In genomic region chr13:103422997-103423396, GRCm38 (mm10) we compare ENCODE assay signal across 29 mouse cellular contexts.
"Had no signal": no experiment of that assay in that cellular context is flagged by ENCODE, and none has a peak within 500 bp of the region (broad histone marks: within the 10 kb centered on the region; RNA-seq: fewer than 3 reads in every experiment).

No protein-coding gene starts in this region.

- ATAC-seq: liver, embryonic 12.5 days; liver, postnatal 0 days; lung, postnatal 0 days; midbrain, embryonic 13.5 days; midbrain, embryonic 15.5 days; midbrain, embryonic 16.5 days had no signal

- H3K4me1 ChIP-seq: limb, embryonic 10.5 days; liver, embryonic 12.5 days; liver, embryonic 13.5 days; liver, embryonic 15.5 days; lung, embryonic 15.5 days; megakaryocyte, embryonic 14.5 days; midbrain, embryonic 10.5 days; midbrain, embryonic 12.5 days; midbrain, embryonic 13.5 days; midbrain, embryonic 15.5 days; neural tube, embryonic 12.5 days had no signal

- H3K9ac ChIP-seq: limb, embryonic 12.5 days; limb, embryonic 13.5 days; limb, embryonic 15.5 days; liver, embryonic 12.5 days; liver, embryonic 13.5 days; liver, embryonic 14.5 days; liver, embryonic 15.5 days; liver, postnatal 0 days; lung, embryonic 14.5 days; lung, embryonic 15.5 days; midbrain, embryonic 12.5 days; midbrain, embryonic 13.5 days; midbrain, embryonic 15.5 days; neural tube, embryonic 12.5 days had no signal

- H3K36me3 ChIP-seq: limb, embryonic 10.5 days; limb, embryonic 12.5 days; limb, embryonic 13.5 days; limb, embryonic 15.5 days; liver, embryonic 12.5 days; liver, embryonic 13.5 days; liver, embryonic 15.5 days; lung, embryonic 15.5 days; midbrain, embryonic 10.5 days; midbrain, embryonic 12.5 days; midbrain, embryonic 13.5 days; midbrain, embryonic 15.5 days; neural tube, embryonic 12.5 days had no signal

- H3K9me3 ChIP-seq: limb, embryonic 10.5 days; limb, embryonic 12.5 days; limb, embryonic 13.5 days; limb, embryonic 15.5 days; liver, embryonic 12.5 days; liver, embryonic 13.5 days; liver, embryonic 15.5 days; lung, embryonic 15.5 days; midbrain, embryonic 10.5 days; midbrain, embryonic 12.5 days; midbrain, embryonic 13.5 days; midbrain, embryonic 15.5 days; neural tube, embryonic 12.5 days had no signal

- H3K27ac ChIP-seq: limb, embryonic 10.5 days; limb, embryonic 12.5 days; limb, embryonic 13.5 days; limb, embryonic 15.5 days; liver, embryonic 12.5 days; liver, embryonic 13.5 days; liver, embryonic 14.5 days; liver, embryonic 15.5 days; lung, embryonic 15.5 days; macrophage; midbrain, embryonic 10.5 days; midbrain, embryonic 12.5 days; midbrain, embryonic 13.5 days; midbrain, embryonic 15.5 days; neural tube, embryonic 12.5 days had no signal

- DNase-seq: liver; liver, embryonic 13.5 days; liver, postnatal 0 days; lung, adult 2 months; lung, embryonic 14.5 days; lung, postnatal 10 days; lung, postnatal 14 days; lung, postnatal 4 days; midbrain, embryonic 14.5 days had no signal

- H3K4me2 ChIP-seq: limb, embryonic 12.5 days; limb, embryonic 13.5 days; limb, embryonic 15.5 days; liver, embryonic 11.5 days; liver, embryonic 12.5 days; liver, embryonic 13.5 days; liver, embryonic 15.5 days; lung, embryonic 14.5 days; lung, embryonic 15.5 days; midbrain, embryonic 11.5 days; midbrain, embryonic 12.5 days; midbrain, embryonic 13.5 days; midbrain, embryonic 15.5 days; neural tube, embryonic 12.5 days had no signal

- H3K4me3 ChIP-seq: limb, embryonic 10.5 days; limb, embryonic 12.5 days; limb, embryonic 13.5 days; limb, embryonic 15.5 days; liver, embryonic 12.5 days; liver, embryonic 13.5 days; liver, embryonic 15.5 days; lung, embryonic 15.5 days; megakaryocyte, embryonic 14.5 days; midbrain, embryonic 10.5 days; midbrain, embryonic 12.5 days; midbrain, embryonic 13.5 days; midbrain, embryonic 15.5 days; myocyte; neural tube, embryonic 12.5 days had no signal

- H3K27me3 ChIP-seq: limb, embryonic 13.5 days; limb, embryonic 15.5 days; liver, embryonic 12.5 days; liver, embryonic 13.5 days; liver, embryonic 15.5 days; lung, embryonic 15.5 days; midbrain, embryonic 12.5 days; midbrain, embryonic 13.5 days; midbrain, embryonic 15.5 days; neural tube, embryonic 12.5 days had no signal
